Mouse (Mus musculus) G1E (cell line): Measurements from ENCODE around the gene Ppef2. TPM values are rescaled to one million over a fixed set of nuclear protein-coding genes. Genes with fewer than 3 reads are reported as not detected.

Source experiments
- ATAC-seq: 2 replicates; pipeline ENCODE4 v1.8.0; 2016; ENCODE audit warnings: mild to moderate bottlenecking; ENCODE audit not compliant: insufficient number of reproducible peaks, poor library complexity, low FRiP score, severe bottlenecking; ENCODE audit errors: extremely low read depth
- DNase-seq: peaks from one replicate; pipeline ENCODE4 v3.0.0; 2012; ENCODE audit warnings: low spot score
- H3K27me3 ChIP-seq: 2 replicates; pipeline ENCODE4 v1.6.1; 2012; ENCODE audit warnings: mild to moderate bottlenecking, low read length, inconsistent platforms; ENCODE audit not compliant: insufficient read depth
- H3K36me3 ChIP-seq: replicated peaks from 2 replicates; pipeline ENCODE3; 2012; ENCODE audit warnings: mild to moderate bottlenecking, inconsistent platforms
- H3K4me1 ChIP-seq: 2 replicates; pipeline ENCODE4 v1.6.1; 2012; ENCODE audit warnings: low read depth, low read length, inconsistent platforms, mixed read lengths; ENCODE audit not compliant: insufficient read depth
- H3K4me3 ChIP-seq: 2 replicates; pipeline ENCODE4 v1.5.1; 2012; ENCODE audit warnings: low read depth, mild to moderate bottlenecking, inconsistent platforms, low read length, moderate library complexity, mixed read lengths
- H3K9me3 ChIP-seq: replicated peaks from 2 replicates; pipeline ENCODE4 v1.6.1; 2012; ENCODE audit warnings: inconsistent platforms
- CTCF ChIP-seq: IDR thresholded peaks from 2 replicates; pipeline ENCODE4 v1.5.1; 2012; ENCODE audit warnings: low read depth, low read length, inconsistent platforms, mixed read lengths
- GATA1 ChIP-seq: IDR thresholded peaks from 2 replicates; pipeline ENCODE4 v1.6.1; 2012; ENCODE audit warnings: borderline replicate concordance, low read length, inconsistent platforms, mixed read lengths
- GATA2 ChIP-seq: IDR thresholded peaks from 2 replicates; pipeline ENCODE4 v1.6.1; 2012; ENCODE audit warnings: low read depth, low read length, inconsistent platforms, borderline replicate concordance
- POLR2AphosphoS5 ChIP-seq: IDR thresholded peaks from 2 replicates; pipeline ENCODE4 v1.6.1; 2012; ENCODE audit warnings: low read depth, low read length, inconsistent platforms; ENCODE audit not compliant: insufficient replicate concordance
- TAL1 ChIP-seq: conservative IDR thresholded peaks from 2 replicates; pipeline ENCODE4 v1.6.1; 2012; ENCODE audit warnings: low read depth, low read length, inconsistent platforms, mixed read lengths
- polyA plus RNA-seq: library from polyadenylated mRNA; stranded (reverse); fragments of >175 nt; gene quantifications from 2 replicates; pipeline ENCODE4 v1.2.3, GENCODE M21; 2012
- total RNA-seq, 2 experiments: library from RNA; stranded (forward) in 1 of 2; stranded (reverse) in 1 of 2; fragments of 200-1000 nt in 1 of 2; fragments of >200 nt in 1 of 2; fragmentation: Nextera tagmentation in 1 of 2; gene quantifications; 2 replicates each; pipeline ENCODE4 v1.2.3; 2014 to 2017

The Ppef2 gene
- total and polyA plus RNA-seq, 3 experiments = 0.05 TPM; not detected in 2

DNA sequence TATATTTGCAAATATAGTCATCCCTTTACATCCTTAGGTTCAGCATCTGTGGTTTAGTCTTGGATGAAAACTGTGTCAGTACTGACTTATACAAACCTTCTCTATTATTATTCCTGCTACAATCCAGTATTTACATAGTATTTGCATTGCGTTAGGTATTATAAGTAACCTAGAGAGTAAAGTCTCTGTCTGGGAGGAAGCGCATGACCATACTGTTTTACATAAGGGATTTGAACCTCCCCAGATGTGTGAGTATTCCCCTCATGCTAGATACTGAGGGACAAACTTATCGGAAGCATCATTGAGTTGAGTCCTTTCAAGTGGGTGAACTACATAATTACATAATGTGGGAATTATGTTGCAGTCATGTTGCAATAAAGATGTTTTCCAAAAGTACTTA, 26.6 kb downstream of the Ppef2 start:
- ATAC-seq (no peak), DNase-seq (no peak)
- TF ChIP-seq TAL1 (no peak), CTCF (no peak), GATA1 (no peak), GATA2 (no peak), POLR2AphosphoS5 (no peak)
- Histone ChIP-seq H3K4me3 (no peak overlapping the region), H3K36me3 (no peaks in the 10 kb centered on the region), H3K4me1 (peaks cover 9% of the 10 kb centered on the region), H3K27me3 (peaks cover 27% of the 10 kb centered on the region), H3K9me3 (no peaks in the 10 kb centered on the region)

DNA sequence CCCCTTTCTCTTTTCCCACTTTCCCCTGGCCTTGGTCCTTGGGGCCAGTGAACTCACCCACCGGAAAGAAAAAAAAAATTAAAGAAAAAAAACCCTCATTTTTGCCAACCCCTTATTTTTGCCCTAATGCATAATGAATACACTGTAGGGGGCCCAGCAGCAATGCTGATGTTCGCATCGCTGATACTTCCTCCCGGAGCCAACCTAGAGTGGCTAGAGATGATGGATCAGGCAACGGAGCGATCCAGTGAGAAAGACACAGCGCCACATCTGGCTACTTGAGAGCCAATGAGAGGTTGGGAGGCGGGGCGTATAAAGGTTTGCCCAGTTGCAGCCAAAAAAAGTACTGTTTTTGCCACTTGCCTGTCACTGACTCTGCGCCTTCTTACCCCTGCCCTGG, 27.3 kb downstream of the Ppef2 start:
- ATAC-seq (no peak), DNase-seq (no peak)
- TF ChIP-seq TAL1 = no peak
- no peak for TF ChIP-seq POLR2AphosphoS5
- TF ChIP-seq GATA1 = no peak
- TF ChIP-seq GATA2 = no peak
- no peak for TF ChIP-seq CTCF
- Histone ChIP-seq H3K4me3 (no peak overlapping the region), H3K36me3 (no peaks in the 10 kb centered on the region), H3K27me3 (peaks cover 22% of the 10 kb centered on the region), H3K9me3 (no peaks in the 10 kb centered on the region), H3K4me1 (peaks cover 9% of the 10 kb centered on the region)

DNA sequence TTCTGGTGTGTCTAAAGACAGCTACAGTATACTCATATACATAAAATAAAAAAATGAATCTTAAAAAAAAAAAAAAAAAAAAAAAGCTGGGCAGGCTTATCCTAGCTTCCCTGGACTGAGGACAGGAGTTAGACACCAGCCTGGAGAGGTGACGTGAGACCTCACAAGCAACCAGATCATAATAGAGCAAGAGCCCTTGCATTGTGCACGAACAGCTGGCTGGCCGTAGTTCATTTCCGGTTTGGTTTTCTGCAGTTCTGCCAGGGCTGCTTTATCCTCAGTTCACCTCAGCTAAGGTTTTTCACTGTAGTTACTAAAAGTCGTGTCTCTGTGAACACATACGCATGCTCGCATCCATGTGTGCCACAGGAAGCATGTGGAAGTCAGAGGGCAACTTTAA, 28.3 kb downstream of the Ppef2 start:
- ATAC-seq = no peak
- Histone ChIP-seq H3K9me3 (no peaks in the 10 kb centered on the region), H3K4me3 (no peak overlapping the region), H3K27me3 (peaks cover 22% of the 10 kb centered on the region), H3K4me1 (peaks cover 9% of the 10 kb centered on the region), H3K36me3 (no peaks in the 10 kb centered on the region)
- DNase-seq = no peak
- TF ChIP-seq POLR2AphosphoS5 (no peak), TAL1 (no peak), CTCF (no peak), GATA1 (no peak)

DNA sequence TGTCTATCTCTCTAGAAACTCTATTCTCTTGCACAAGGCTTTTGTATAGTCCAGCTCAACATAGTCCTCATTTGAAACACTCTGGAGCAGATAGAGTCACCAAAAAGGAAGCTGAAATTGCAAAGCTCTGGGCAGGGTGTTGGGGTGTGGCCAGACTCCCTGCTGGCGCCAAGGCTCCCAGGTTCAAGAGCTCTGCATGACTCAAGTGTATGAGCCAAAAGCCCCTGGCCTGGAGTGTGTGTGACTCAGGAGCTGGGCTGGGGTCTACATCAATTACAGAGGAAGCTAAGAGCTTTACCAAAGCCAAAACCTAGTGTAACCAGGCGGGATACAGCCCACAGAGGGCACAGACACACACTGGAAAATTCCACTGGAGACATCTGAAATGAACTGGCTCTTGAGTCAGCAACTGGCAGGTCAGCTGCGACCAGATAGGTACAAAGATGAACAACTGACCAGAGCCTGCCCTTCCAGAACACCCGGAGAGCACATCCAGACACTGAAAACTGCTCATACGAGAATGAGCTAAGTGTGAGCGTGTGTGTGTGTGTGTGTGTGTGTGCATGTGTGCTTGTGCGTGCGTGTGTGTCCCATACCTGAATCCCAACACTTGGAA, 35.7 kb downstream of the Ppef2 start:
- no peak for ATAC-seq

DNA sequence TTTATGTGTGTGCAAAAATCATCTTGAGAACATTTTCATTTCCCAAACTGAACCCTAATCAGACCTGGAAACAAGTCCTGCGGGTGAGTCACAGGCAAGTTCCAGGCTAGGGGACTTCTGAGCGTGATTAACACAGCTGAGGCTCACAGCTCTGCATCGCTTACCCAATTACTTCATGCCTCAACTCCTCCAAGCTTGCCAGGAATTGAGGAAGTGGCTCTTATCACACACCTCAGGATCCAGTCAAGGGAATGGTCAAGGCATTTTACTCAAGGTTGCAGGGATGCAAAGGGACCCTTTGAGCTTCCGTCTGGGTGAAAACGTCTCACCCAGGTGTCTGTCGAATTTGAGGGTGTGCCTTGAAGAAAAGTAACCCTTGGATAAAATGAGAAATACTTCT, 36.3 kb downstream of the Ppef2 start:
- no peak for TF ChIP-seq POLR2AphosphoS5
- no peak for TF ChIP-seq GATA1
- peak; percentile 44 for TF ChIP-seq TAL1
- TF ChIP-seq CTCF = no peak
- no peak for TF ChIP-seq GATA2
- Histone ChIP-seq H3K9me3 (no peaks in the 10 kb centered on the region), H3K4me1 (peaks cover 21% of the 10 kb centered on the region), H3K36me3 (no peaks in the 10 kb centered on the region), H3K27me3 (peaks cover 10% of the 10 kb centered on the region; the same call in 1 of the 2 replicates), H3K4me3 (no peak overlapping the region)
- peak; percentile 38 for DNase-seq
- ATAC-seq = peak; percentile 40; the same call in 1 of the 2 replicates

More for the DNA sequence above, 35.7 kb downstream of the Ppef2 start:
- Histone ChIP-seq H3K4me1 (peaks cover 21% of the 10 kb centered on the region), H3K9me3 (no peaks in the 10 kb centered on the region), H3K4me3 (no peak overlapping the region), H3K27me3 (peaks cover 10% of the 10 kb centered on the region; the same call in 1 of the 2 replicates), H3K36me3 (no peaks in the 10 kb centered on the region)
- DNase-seq = no peak
- TF ChIP-seq POLR2AphosphoS5 (no peak), GATA2 (no peak), GATA1 (no peak), CTCF (no peak), TAL1 (no peak)

DNA sequence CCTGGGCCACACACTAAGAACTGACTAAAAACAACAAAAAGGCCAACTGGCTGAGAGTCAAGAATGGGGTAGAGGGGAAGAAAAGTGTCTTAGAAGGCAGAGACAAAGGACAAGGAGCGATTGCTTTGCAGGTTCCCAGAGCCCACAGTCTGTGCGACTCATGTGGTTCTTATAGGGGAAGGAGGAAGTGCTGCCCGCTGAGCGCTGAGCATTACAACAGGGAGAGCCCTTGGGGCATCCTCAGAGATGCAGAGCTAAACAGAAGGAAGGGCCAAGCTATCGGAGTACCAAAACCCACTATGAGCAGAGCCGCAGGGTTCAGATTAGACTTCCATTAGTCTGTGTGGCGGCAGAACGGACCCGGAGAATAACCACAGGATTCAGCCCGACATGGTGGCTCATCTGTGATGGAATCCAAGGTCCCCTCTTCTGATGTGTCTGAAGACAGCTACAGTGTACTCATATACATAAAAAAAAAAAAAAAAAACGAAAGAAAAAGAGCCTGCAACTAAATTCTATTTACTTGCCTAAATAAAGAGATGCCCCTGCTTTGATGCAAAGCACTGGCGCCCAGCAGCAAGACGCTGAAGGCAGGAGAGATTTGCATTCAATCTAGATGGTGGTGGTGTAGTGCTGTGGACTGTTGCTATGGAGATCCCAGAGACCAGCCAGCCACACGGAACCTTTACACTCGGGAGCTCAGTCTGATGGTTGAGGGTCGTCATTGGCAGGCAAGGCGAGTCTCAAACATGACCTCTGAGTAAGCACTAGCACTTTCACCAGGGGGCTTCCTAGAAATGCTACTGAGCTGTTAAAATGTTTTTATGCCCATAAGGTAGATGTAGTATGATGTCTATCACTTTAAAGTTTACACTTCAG, 36.9 kb downstream of the Ppef2 start:
- no peaks in the 10 kb centered on the region for H3K36me3 ChIP-seq
- H3K27me3 ChIP-seq = peaks cover 10% of the 10 kb centered on the region; the same call in 1 of the 2 replicates
- DNase-seq = no peak
- no peak for ATAC-seq
- no peaks in the 10 kb centered on the region for H3K9me3 ChIP-seq
- TF ChIP-seq GATA2 = no peak
- no peak for TF ChIP-seq GATA1
- no peak for TF ChIP-seq POLR2AphosphoS5
- no peak for TF ChIP-seq CTCF
- no peak for TF ChIP-seq TAL1
- H3K4me3 ChIP-seq = no peak overlapping the region
- H3K4me1 ChIP-seq = peaks cover 21% of the 10 kb centered on the region
